Mouse (Mus musculus): ENCODE data around the gene Bend4.

- TF ChIP-seq POLR2A (IDR thresholded peaks at IDR 0.05; ENCODE audit: control insufficient read depth, extremely low read depth, insufficient read depth, low read length, poor library complexity) = no peak
- TF ChIP-seq CTCF (IDR thresholded peaks at IDR 0.05; ENCODE audit: borderline replicate concordance, control insufficient read depth, extremely low read depth, insufficient read depth, low read length, poor library complexity) = no peak
Observed at GRCm38 (mm10) chr5:67463636-67464035, 35.5 kb upstream of the Bend4 start.

Measured in thymus, adult 2 months (tissue).